Mouse (Mus musculus) stomach, postnatal 0 days (tissue): ENCODE measurements around the gene Zfp652.

Experiments
- CTCF ChIP-seq: IDR thresholded peaks from 2 replicates; pipeline ENCODE4 v1.5.1; 2016; ENCODE audit warnings: antibody characterized with exemption, low read depth, mild to moderate bottlenecking, moderate library complexity
- EP300 ChIP-seq: optimal IDR thresholded peaks from 2 replicates; pipeline ENCODE3; 2016; ENCODE audit warnings: antibody characterized with exemption

DNA sequence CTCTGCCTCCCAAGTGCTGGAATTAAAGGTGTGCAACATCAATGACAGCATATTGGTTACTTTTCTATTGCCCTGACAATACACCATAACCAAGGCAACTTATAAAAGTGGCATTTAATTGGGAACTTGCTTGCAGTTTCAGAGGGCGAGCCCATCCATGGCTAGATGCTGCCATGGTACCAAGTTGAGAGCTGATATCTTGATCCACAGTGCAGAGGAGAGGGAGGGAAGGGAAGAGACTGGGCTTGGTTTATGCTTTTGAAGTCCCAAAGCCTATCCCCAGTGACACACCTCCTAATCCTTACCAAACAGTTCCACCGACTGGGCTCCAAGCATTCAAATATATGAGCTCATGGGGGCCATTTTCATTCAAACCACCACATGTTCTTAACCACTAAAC, 101.6 kb downstream of the Zfp652 start:
- TF ChIP-seq CTCF: no peak
- no peak for TF ChIP-seq EP300
